Mouse (Mus musculus) spleen, postnatal 36 days (tissue): ENCODE data around the gene Atxn1.

Experiments
- DNase-seq, 2 experiments: peaks; one replicate each; pipeline ENCODE4 v3.0.0; 2022; ENCODE audit warnings: low spot score in 2 of 2, mixed read lengths in 1 of 2

The Atxn1 gene

GRCm38 (mm10) chr13:45783681-45784080 lies 181.1 kb downstream of the Atxn1 start:
- DNase-seq = no peak

DNA sequence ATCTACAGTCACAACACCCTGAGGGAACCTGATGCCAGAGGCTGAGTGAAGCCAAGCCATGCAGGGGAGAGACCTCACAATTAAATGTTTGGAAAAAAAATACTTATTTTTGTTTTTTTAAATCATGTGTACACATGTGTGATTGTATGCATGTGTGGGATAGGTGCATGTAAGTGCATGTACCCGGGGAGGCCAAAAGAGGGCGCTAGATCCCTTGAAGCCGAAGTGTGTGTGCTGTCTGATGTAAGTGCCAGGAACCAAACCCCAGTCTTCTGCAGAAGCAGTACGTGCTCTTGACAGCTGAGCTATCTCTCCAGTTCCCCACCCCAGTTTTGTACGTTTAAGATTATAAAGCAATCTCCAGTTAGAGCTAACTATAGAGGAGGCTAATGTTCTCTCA lies 186.1 kb downstream of the Atxn1 start:
- no peak for DNase-seq

GRCm38 (mm10) chr13:45778171-45778570 lies 186.6 kb downstream of the Atxn1 start:
- DNase-seq = no peak

GRCm38 (mm10) chr13:45775516-45775915 lies 189.3 kb downstream of the Atxn1 start:
- DNase-seq = no peak

GRCm38 (mm10) chr13:45773381-45774168 lies 191.2 kb downstream of the Atxn1 start:
- DNase-seq = no peak

GRCm38 (mm10) chr13:45769757-45770156 lies 195.1 kb downstream of the Atxn1 start:
- DNase-seq = no peak

GRCm38 (mm10) chr13:45768250-45768649 lies 196.6 kb downstream of the Atxn1 start:
- no peak for DNase-seq

DNA sequence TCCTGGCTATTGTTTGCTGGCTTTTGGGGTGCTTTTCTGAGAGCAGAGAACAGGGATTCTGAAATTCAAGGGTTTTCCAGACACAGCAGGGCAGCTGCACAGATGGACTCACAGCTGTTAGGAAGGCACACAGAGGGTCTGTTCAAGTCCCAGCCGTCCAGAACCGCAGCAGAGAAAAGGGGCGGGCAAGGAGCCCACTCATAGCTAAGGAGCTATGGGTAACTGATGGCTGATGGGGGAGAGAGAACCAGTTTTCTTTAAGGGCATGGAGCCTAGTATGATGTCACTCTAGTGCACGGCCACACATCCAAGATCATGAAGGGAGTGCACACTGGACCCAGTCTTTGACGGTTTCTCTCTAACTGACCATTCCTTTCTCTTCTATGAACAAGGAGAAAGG lies 200.5 kb downstream of the Atxn1 start:
- no peak for DNase-seq

- DNase-seq = no peak
These were observed 202.5 kb downstream of the Atxn1 start for GRCm38 (mm10) chr13:45762278-45762677.

DNA sequence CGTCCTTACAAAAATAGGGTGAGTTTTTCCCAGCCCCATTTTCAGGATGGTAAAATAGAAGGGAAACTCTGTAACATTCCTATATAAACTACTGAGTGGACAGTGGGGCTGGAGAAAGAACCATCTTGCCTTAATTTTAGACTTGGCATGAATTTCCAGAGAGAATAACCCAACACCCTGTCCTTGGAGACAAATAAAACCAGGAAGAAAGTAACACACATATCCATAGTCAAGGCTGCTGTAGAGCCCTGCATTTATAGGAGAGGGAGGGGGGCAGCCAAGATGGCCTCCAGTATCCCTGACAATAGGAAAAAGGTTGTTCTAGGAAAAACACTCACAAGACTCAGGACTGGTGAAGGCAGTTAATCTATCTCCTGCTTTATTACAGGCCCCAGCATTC lies 210.3 kb downstream of the Atxn1 start:
- no peak for DNase-seq

- DNase-seq = no peak
These were observed 212.3 kb downstream of the Atxn1 start for GRCm38 (mm10) chr13:45752498-45752897.

DNA sequence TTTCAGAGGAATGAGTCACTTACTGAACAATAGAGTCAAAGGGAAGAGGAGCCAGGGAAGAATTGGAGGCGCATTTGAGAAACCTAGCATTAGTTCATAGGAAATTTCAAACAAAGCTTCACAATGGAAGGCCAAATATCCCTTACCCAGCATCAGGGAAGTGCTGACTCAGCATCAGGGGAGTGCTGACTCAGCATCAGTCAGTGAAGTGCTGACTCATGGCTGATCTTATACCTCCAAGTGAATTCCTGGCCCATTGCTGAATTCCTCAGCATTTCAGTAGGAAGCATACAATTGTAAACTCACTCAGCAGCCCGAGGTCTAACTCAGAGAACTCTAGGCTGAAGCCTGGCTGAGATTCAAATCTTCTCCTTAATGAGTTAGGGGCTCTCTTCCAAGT lies 213.6 kb downstream of the Atxn1 start:
- DNase-seq = no peak

GRCm38 (mm10) chr13:45750627-45751026 lies 214.2 kb downstream of the Atxn1 start:
- no peak for DNase-seq

- peak in 1 of 2 experiments; percentile 4 for DNase-seq
These were observed 214.9 kb downstream of the Atxn1 start for GRCm38 (mm10) chr13:45749937-45750336.

- DNase-seq = no peak
These were observed 215.6 kb downstream of the Atxn1 start for GRCm38 (mm10) chr13:45749222-45749621.

DNA sequence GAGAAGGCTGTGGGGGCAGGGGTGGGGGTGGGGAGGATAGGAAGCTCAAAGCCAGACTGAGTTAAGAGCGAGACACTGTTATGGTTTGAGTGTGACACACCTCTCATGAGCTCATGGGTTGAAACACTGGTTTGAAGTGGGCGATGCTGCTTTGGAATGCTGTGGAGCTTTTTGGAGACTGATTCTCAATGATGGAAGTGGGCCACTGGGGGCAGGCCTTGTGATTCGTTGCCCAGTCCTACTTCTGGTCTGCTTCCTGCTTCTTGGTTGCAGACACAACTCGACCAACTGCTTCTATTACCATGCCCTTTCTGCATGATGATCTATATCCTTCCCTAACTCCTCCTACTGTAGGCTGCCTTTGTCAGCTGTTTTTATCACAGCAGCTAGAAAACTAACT lies 216.1 kb downstream of the Atxn1 start:
- no peak for DNase-seq

- no peak for DNase-seq
These were observed 218.7 kb downstream of the Atxn1 start for GRCm38 (mm10) chr13:45745851-45746773.

DNA sequence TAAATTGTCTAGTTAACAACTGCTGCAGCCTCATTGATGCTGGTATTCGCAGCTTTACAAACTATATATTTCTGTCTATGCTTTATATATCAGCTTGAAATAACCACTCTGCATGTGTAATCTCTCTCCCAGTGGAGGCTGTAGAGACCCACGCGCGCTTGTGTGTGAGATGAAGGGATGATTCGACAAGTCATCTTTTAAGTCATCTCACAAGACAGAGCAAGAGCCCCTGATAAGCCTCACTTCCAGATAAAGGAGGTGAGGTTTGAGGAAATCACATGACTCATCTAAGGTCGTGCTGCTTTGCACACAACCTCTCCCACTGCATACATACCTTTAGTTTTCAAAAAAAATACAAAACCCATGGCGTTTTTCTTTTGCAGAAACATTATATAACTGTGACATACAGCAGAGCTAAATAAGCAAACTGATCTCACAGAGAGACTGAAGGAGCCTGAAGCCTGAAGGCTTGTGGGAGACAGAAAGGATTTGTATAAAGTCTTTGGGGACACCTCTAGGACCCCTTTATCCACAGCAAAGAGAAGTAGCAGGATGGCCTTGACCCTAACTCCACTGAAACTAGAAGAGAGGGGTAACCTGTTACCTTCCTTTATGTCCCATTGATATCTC lies 219.9 kb downstream of the Atxn1 start:
- DNase-seq = no peak

DNA sequence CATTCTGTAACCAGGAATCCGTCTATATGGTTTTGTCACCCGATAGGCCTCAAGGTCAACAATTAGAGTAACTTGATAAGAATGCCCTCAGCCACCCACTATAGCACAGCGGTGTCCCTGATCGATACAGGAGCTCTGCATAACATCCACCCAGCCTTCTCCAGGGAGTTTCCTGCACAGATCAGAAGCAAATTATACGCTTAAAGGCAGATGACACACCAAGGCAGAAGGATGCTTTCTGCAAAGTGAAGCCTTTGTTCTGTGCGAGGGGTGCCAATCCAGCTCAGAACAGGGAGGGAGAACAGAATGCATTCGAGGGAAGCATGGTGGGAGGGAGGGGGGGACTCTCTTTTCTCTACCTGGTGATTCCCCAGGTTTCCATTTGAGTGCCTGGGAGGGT lies 221.0 kb downstream of the Atxn1 start:
- no peak for DNase-seq

DNA sequence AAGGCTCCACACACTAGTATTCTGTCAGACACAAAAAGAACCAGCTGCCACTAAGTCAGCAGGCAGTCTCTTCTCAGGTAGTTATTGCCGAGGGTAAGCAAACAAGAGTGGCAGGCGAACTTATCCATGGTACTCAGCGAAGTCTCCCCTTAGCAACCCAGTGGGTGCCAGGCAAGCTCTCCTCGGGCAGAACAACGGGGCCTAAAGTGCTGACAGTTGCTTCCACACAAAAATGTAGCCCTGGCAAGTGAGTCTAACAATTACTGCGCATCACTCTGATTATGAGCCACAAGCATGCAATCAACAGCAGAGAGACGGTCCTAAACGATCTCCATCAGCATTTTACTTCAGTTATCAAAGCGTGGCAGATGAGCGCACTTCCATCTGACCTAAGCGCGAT lies 224.4 kb downstream of the Atxn1 start:
- no peak for DNase-seq

- DNase-seq = no peak
These were observed 228.6 kb downstream of the Atxn1 start for GRCm38 (mm10) chr13:45736241-45736640.

- no peak for DNase-seq
These were observed 229.0 kb downstream of the Atxn1 start for GRCm38 (mm10) chr13:45735802-45736201.
